Mouse (Mus musculus) cortical plate, adult 2 months (tissue): ENCODE data around the gene Fer.

Experiments used
- CTCF ChIP-seq: fragments of 200-500 bp; IDR thresholded peaks from 2 replicates; pipeline ENCODE4 v1.5.1; 2011; ENCODE audit warnings: mild to moderate bottlenecking, control low read depth, low read length; ENCODE audit not compliant: insufficient read depth; ENCODE audit errors: extremely low read depth
- POLR2A ChIP-seq: fragments of 200-500 bp; IDR thresholded peaks from 2 replicates; pipeline ENCODE4 v1.6.1; 2011; ENCODE audit warnings: mild to moderate bottlenecking, low read length, control low read depth; ENCODE audit not compliant: insufficient read depth; ENCODE audit errors: extremely low read depth

GRCm38 (mm10) chr17:63863647-63864149, 836 bp downstream of the Fer start, which contains the start of gene A930002H24Rik:
- TF ChIP-seq CTCF (no peak), POLR2A (peak; percentile 54)
